Mouse (Mus musculus): ENCODE data around the gene Tiam1.

DNA sequence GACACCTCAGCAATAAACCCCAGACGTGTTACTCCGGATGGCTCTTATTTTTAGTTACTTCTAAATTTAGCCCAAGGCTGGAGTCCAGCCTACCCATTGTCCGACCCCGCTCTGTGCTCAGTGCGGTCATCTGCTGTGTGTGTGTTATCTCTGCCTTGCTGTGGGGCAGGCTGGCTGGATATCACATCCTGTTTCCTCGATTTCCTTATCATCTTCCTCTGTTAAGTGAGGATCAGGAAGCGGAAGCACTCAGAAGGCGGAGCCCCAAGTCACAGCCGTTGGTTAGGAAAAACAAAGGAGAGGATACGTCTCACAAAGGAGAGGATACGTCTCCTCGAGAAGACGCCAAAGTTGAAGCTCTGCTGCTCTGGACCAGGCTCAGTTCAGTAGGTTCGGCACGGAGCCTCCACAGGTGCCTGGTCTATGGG, 313.3 kb downstream of the Tiam1 start:
- TF ChIP-seq CTCF (IDR thresholded peaks at IDR 0.05; ENCODE audit: low read depth) (no peak), EP300 (IDR thresholded peaks at IDR 0.05; ENCODE audit: low read depth) (no peak)

Measured in liver, embryonic 14.5 days (tissue).